ENCODE assay signal across 19 mouse cellular contexts in genomic region chr7:34546609-34547316, GRCm38 (mm10).
DNase-seq lines count a peak whose midpoint lies in the region; ATAC-seq lines count a peak whose summit lies in the region.
"Had no signal": no experiment of that assay in that cellular context is flagged by ENCODE, and none has a peak within 500 bp of the region (broad histone marks: within the 10 kb centered on the region; RNA-seq: fewer than 3 reads in every experiment).

No protein-coding gene starts in this region.

- H3K27ac ChIP-seq in kidney, embryonic 14.5 days (ENCODE audit: low read depth, low read length): no peak overlapping the region
- H3K27ac ChIP-seq in kidney, embryonic 16.5 days (ENCODE audit: low read length): no peak overlapping the region
- H3K27ac ChIP-seq in hindbrain, embryonic 12.5 days: no peak overlapping the region
- H3K27ac ChIP-seq: embryonic facial prominence, embryonic 13.5 days; forebrain, embryonic 12.5 days; heart, embryonic 13.5 days; stomach, postnatal 0 days had no signal

- no peak overlapping the region for H3K4me2 ChIP-seq in kidney, embryonic 14.5 days (replicated peaks; ENCODE audit: low read depth, low read length)
- H3K4me2 ChIP-seq in kidney, embryonic 16.5 days (replicated peaks; ENCODE audit: low read depth, low read length): no peak overlapping the region
- no peak overlapping the region for H3K4me2 ChIP-seq in hindbrain, embryonic 12.5 days (replicated peaks)
- H3K4me2 ChIP-seq: embryonic facial prominence, embryonic 13.5 days; forebrain, embryonic 12.5 days; heart, embryonic 13.5 days; lung, embryonic 14.5 days had no signal

- peak; percentile 61 for DNase-seq in 416B (ENCODE audit: low read depth)
- DNase-seq in ES-CJ7 (ENCODE audit: low read depth, low spot score): peak; percentile 90
- peak; percentile 30 to 32 for DNase-seq in adrenal gland, postnatal 36 days
- DNase-seq in adipocyte (ENCODE audit: low spot score): no peak
- DNase-seq in gastrocnemius, adult 18-20 months (ENCODE audit: low spot score): no peak
- DNase-seq: cerebellum, adult 2 months; heart, postnatal 4 days; liver; lung, embryonic 14.5 days; midbrain, embryonic 14.5 days; right cerebral cortex, postnatal 14 days; thymus, postnatal 36 days had no signal

- no peak overlapping the region for H3K4me3 ChIP-seq in kidney, embryonic 14.5 days (ENCODE audit: low read length)
- no peak overlapping the region for H3K4me3 ChIP-seq in kidney, embryonic 16.5 days (ENCODE audit: low read length)
- no peak overlapping the region for H3K4me3 ChIP-seq in hindbrain, embryonic 12.5 days
- H3K4me3 ChIP-seq: embryonic facial prominence, embryonic 13.5 days; forebrain, embryonic 12.5 days; heart, embryonic 13.5 days had no signal

- no peaks in the 10 kb centered on the region for H3K36me3 ChIP-seq in kidney, embryonic 14.5 days (ENCODE audit: control insufficient read depth, insufficient read depth, low read length)
- no peaks in the 10 kb centered on the region for H3K36me3 ChIP-seq in kidney, embryonic 16.5 days (ENCODE audit: insufficient read depth, low read length)
- no peaks in the 10 kb centered on the region for H3K36me3 ChIP-seq in hindbrain, embryonic 12.5 days
- H3K36me3 ChIP-seq: embryonic facial prominence, embryonic 13.5 days; forebrain, embryonic 12.5 days; heart, embryonic 13.5 days had no signal

- WGBS in kidney, embryonic 14.5 days: 75% methylated on average over 19 of the region's 19 CpGs
- 70% methylated on average over 19 of the region's 19 CpGs for WGBS in kidney, embryonic 16.5 days
- 88% methylated on average over 19 of the region's 19 CpGs for WGBS in hindbrain, embryonic 12.5 days

- no peak overlapping the region for H3K9ac ChIP-seq in kidney, embryonic 14.5 days (ENCODE audit: low read depth, low read length)
- H3K9ac ChIP-seq in kidney, embryonic 16.5 days (replicated peaks; ENCODE audit: low read length): no peak overlapping the region
- no peak overlapping the region for H3K9ac ChIP-seq in hindbrain, embryonic 12.5 days
- H3K9ac ChIP-seq: embryonic facial prominence, embryonic 13.5 days; forebrain, embryonic 12.5 days; heart, embryonic 13.5 days; lung, embryonic 14.5 days had no signal

- H3K4me1 ChIP-seq in kidney, embryonic 14.5 days (ENCODE audit: control insufficient read depth, insufficient read depth, low read length): no peaks in the 10 kb centered on the region
- peaks cover 6% of the 10 kb centered on the region; the same call in 1 of the 2 replicates for H3K4me1 ChIP-seq in kidney, embryonic 16.5 days (ENCODE audit: insufficient read depth, low read length)
- no peaks in the 10 kb centered on the region for H3K4me1 ChIP-seq in hindbrain, embryonic 12.5 days

- H3K27me3 ChIP-seq in kidney, embryonic 14.5 days (ENCODE audit: control insufficient read depth, insufficient read depth, low read length): no peaks in the 10 kb centered on the region
- no peaks in the 10 kb centered on the region for H3K27me3 ChIP-seq in kidney, embryonic 16.5 days (ENCODE audit: insufficient read depth, low read length)
- no peaks in the 10 kb centered on the region for H3K27me3 ChIP-seq in hindbrain, embryonic 12.5 days
- H3K27me3 ChIP-seq: embryonic facial prominence, embryonic 13.5 days; forebrain, embryonic 12.5 days; heart, embryonic 13.5 days had no signal

- 0 out of 2 replicates have a peak, but pooled peaks cover 2% of the 10 kb centered on the region for H3K9me3 ChIP-seq in kidney, embryonic 14.5 days (ENCODE audit: control insufficient read depth, low read length)
- H3K9me3 ChIP-seq in kidney, embryonic 16.5 days (ENCODE audit: low read length): peaks cover 4% of the 10 kb centered on the region; the same call in 1 of the 2 replicates
- H3K9me3 ChIP-seq in hindbrain, embryonic 12.5 days (replicated peaks): no peaks in the 10 kb centered on the region
- H3K9me3 ChIP-seq: forebrain, embryonic 12.5 days had no signal

- 0 out of 2 replicates have a peak, but pooled peaks have one; percentile 46 for ATAC-seq in kidney, embryonic 14.5 days (ENCODE audit: low FRiP score, low TSS enrichment)
- no peak for ATAC-seq in kidney, embryonic 16.5 days (ENCODE audit: low FRiP score, low TSS enrichment)
- no peak for ATAC-seq in hindbrain, embryonic 12.5 days (ENCODE audit: low FRiP score)

Comparison
In these comparisons a context has a peak if more than half of its experiments do, and no peak if none do; other contexts are left out.
1. DNase-seq: peak in 416B (single experiment), ES-CJ7 (single experiment) and adrenal gland, postnatal 36 days (2 of 2); none in adipocyte (single experiment) and gastrocnemius, adult 18-20 months (single experiment).